Mouse (Mus musculus) neural tube, embryonic 12.5 days (tissue): Measurements from ENCODE around the gene Cd53. TPM values are rescaled to one million over a fixed set of nuclear protein-coding genes. Genes with fewer than 3 reads are reported as not detected.

ENCODE experiments used
- ATAC-seq: fragments of 200-750 bp; cut with Nextera tagmentation; 2 replicates; pipeline ENCODE4 v1.8.0; 2017; ENCODE audit warnings: low read depth, mild to moderate bottlenecking, moderate TSS enrichment, moderate library complexity; ENCODE audit not compliant: low FRiP score
- H3K27ac ChIP-seq: fragments of 300-500 bp; sonication (generic); 2 replicates; pipeline ENCODE4 v1.5.1; 2016
- H3K27me3 ChIP-seq: fragments of 300-500 bp; sonication (generic); replicated peaks from 2 replicates; pipeline ENCODE4 v1.6.1; 2016; ENCODE audit warnings: mild to moderate bottlenecking
- H3K36me3 ChIP-seq: fragments of 300-500 bp; sonication (generic); 2 replicates; pipeline ENCODE4 v1.6.1; 2016; ENCODE audit warnings: mild to moderate bottlenecking
- H3K4me1 ChIP-seq: fragments of 300-500 bp; sonication (generic); 2 replicates; pipeline ENCODE4 v1.6.1; 2016
- H3K4me2 ChIP-seq: fragments of 300-500 bp; sonication (generic); replicated peaks from 2 replicates; pipeline ENCODE4 v1.6.1; 2016; ENCODE audit warnings: mild to moderate bottlenecking
- H3K4me3 ChIP-seq: fragments of 300-500 bp; sonication (generic); 2 replicates; pipeline ENCODE4 v1.5.1; 2016
- H3K9ac ChIP-seq: fragments of 300-500 bp; sonication (generic); 2 replicates; pipeline ENCODE4 v1.6.1; 2016; ENCODE audit warnings: mild to moderate bottlenecking
- H3K9me3 ChIP-seq: fragments of 300-500 bp; sonication (generic); 2 replicates; pipeline ENCODE4 v1.6.1; 2016; ENCODE audit warnings: mild to moderate bottlenecking
- WGBS: fragments of 180-500 bp; shearing (Covaris S2); methylation state at CpG from one replicate; pipeline ENCODE4 v1.1.7; 2016; 5-methylcytosine and 5-hydroxymethylcytosine counted together
- polyA plus RNA-seq: library from polyadenylated mRNA; unstranded; fragments of >200 nt; fragmentation: Nextera tagmentation; extraction: Ambion mirVana; gene quantifications from 2 replicates; pipeline ENCODE4 v1.2.1, GENCODE M21; 2016

The Cd53 gene
- 4.0 and 4.5 TPM in 2 replicates for polyA plus RNA-seq

- Histone ChIP-seq H3K9me3 (no peaks in the 10 kb centered on the region), H3K4me1 (no peaks in the 10 kb centered on the region), H3K27ac (no peak within 1 kb of the TSS), H3K27me3 (no peaks in the 10 kb centered on the region), H3K4me2 (no peak within 1 kb of the TSS), H3K9ac (no peak within 1 kb of the TSS), H3K36me3 (no peaks in the 10 kb centered on the region), H3K4me3 (no peak within 1 kb of the TSS)
- 84% methylated on average over 2 of the region's 2 CpGs for WGBS
- no peak for ATAC-seq
Observed at GRCm38 (mm10) chr3:106789930-106790329, at the start of gene Cd53. Gene Cd53, minus strand, starts transcription at chr3:106790149.

GRCm38 (mm10) chr3:106832107-106832506 is 42.2 kb upstream of the Cd53 start:
- 83% methylated on average over 1 of the region's 1 CpGs for WGBS
- no peak overlapping the region for H3K4me3 ChIP-seq
- no peak for ATAC-seq
- H3K27ac ChIP-seq: no peak overlapping the region
- no peaks in the 10 kb centered on the region for H3K27me3 ChIP-seq
- no peak overlapping the region for H3K4me2 ChIP-seq
- H3K36me3 ChIP-seq: no peaks in the 10 kb centered on the region
- no peak overlapping the region for H3K9ac ChIP-seq
- no peaks in the 10 kb centered on the region for H3K4me1 ChIP-seq
- peaks cover 7% of the 10 kb centered on the region; the same call in 1 of the 2 replicates for H3K9me3 ChIP-seq

- Histone ChIP-seq H3K4me1 (no peaks in the 10 kb centered on the region), H3K4me3 (no peak within 1 kb of the TSS), H3K9me3 (no peaks in the 10 kb centered on the region), H3K36me3 (no peaks in the 10 kb centered on the region), H3K27me3 (no peaks in the 10 kb centered on the region), H3K27ac (no peak within 1 kb of the TSS), H3K4me2 (no peak within 1 kb of the TSS), H3K9ac (no peak within 1 kb of the TSS)
- no peak for ATAC-seq
- WGBS: 89% methylated on average over 1 of the region's 1 CpGs
Observed at GRCm38 (mm10) chr3:106826187-106826586, 36.2 kb upstream of the Cd53 start, which contains the start of gene Olfr266. Gene Olfr266, minus strand, starts transcription at chr3:106826287.

- Histone ChIP-seq H3K27me3 (no peaks in the 10 kb centered on the region), H3K4me2 (no peak overlapping the region), H3K36me3 (no peaks in the 10 kb centered on the region), H3K4me3 (no peak overlapping the region), H3K27ac (no peak overlapping the region), H3K4me1 (no peaks in the 10 kb centered on the region), H3K9me3 (no peaks in the 10 kb centered on the region), H3K9ac (no peak overlapping the region)
- ATAC-seq: no peak
- 75% methylated on average over 2 of the region's 2 CpGs for WGBS
Observed at GRCm38 (mm10) chr3:106817676-106818075, 27.7 kb upstream of the Cd53 start.

- no peaks in the 10 kb centered on the region for H3K9me3 ChIP-seq
Observed at GRCm38 (mm10) chr3:106808972-106809695, 19.2 kb upstream of the Cd53 start.

GRCm38 (mm10) chr3:106798079-106798478 is 8.1 kb upstream of the Cd53 start:
- Histone ChIP-seq H3K36me3 (no peaks in the 10 kb centered on the region), H3K27me3 (no peaks in the 10 kb centered on the region), H3K4me2 (no peak overlapping the region), H3K4me3 (no peak overlapping the region), H3K4me1 (no peaks in the 10 kb centered on the region), H3K27ac (no peak overlapping the region), H3K9ac (no peak overlapping the region), H3K9me3 (no peaks in the 10 kb centered on the region)
- ATAC-seq: no peak

More at GRCm38 (mm10) chr3:106808972-106809695, 19.2 kb upstream of the Cd53 start:
- H3K4me2 ChIP-seq: no peak overlapping the region
- H3K4me1 ChIP-seq: no peaks in the 10 kb centered on the region
- H3K9ac ChIP-seq: no peak overlapping the region
- H3K36me3 ChIP-seq: no peaks in the 10 kb centered on the region
- no peaks in the 10 kb centered on the region for H3K27me3 ChIP-seq
- WGBS: 68% methylated on average over 2 of the region's 2 CpGs
- no peak overlapping the region for H3K27ac ChIP-seq
- H3K4me3 ChIP-seq: no peak overlapping the region
- no peak for ATAC-seq

- no peak overlapping the region for H3K4me2 ChIP-seq
- H3K9ac ChIP-seq: no peak overlapping the region
- no peak overlapping the region for H3K27ac ChIP-seq
- no peaks in the 10 kb centered on the region for H3K36me3 ChIP-seq
- no peaks in the 10 kb centered on the region for H3K27me3 ChIP-seq
- H3K9me3 ChIP-seq: no peaks in the 10 kb centered on the region
- ATAC-seq: no peak
- H3K4me1 ChIP-seq: no peaks in the 10 kb centered on the region
- no peak overlapping the region for H3K4me3 ChIP-seq
- 59% methylated on average over 2 of the region's 2 CpGs for WGBS
Observed at GRCm38 (mm10) chr3:106788440-106788887, 1.5 kb downstream of the Cd53 start.

GRCm38 (mm10) chr3:106787972-106788371 is 2.0 kb downstream of the Cd53 start:
- H3K36me3 ChIP-seq: no peaks in the 10 kb centered on the region
- no peak overlapping the region for H3K27ac ChIP-seq
- H3K9ac ChIP-seq: no peak overlapping the region
- no peak for ATAC-seq
- no peaks in the 10 kb centered on the region for H3K4me1 ChIP-seq
- H3K4me3 ChIP-seq: no peak overlapping the region
- H3K27me3 ChIP-seq: no peaks in the 10 kb centered on the region
- no peak overlapping the region for H3K4me2 ChIP-seq
- H3K9me3 ChIP-seq: no peaks in the 10 kb centered on the region

- H3K4me3 ChIP-seq: no peak overlapping the region
- 89% methylated on average over 3 of the region's 3 CpGs for WGBS
- no peaks in the 10 kb centered on the region for H3K9me3 ChIP-seq
- H3K27me3 ChIP-seq: no peaks in the 10 kb centered on the region
- H3K9ac ChIP-seq: no peak overlapping the region
- H3K4me1 ChIP-seq: no peaks in the 10 kb centered on the region
- no peak overlapping the region for H3K27ac ChIP-seq
- no peak for ATAC-seq
- no peaks in the 10 kb centered on the region for H3K36me3 ChIP-seq
- H3K4me2 ChIP-seq: no peak overlapping the region
Observed at GRCm38 (mm10) chr3:106785130-106785529, 4.8 kb downstream of the Cd53 start.

GRCm38 (mm10) chr3:106771834-106772233 is 18.1 kb downstream of the Cd53 start:
- Histone ChIP-seq H3K4me1 (no peaks in the 10 kb centered on the region), H3K27ac (no peak overlapping the region), H3K36me3 (no peaks in the 10 kb centered on the region), H3K9me3 (no peaks in the 10 kb centered on the region), H3K4me3 (no peak overlapping the region), H3K9ac (no peak overlapping the region), H3K4me2 (no peak overlapping the region), H3K27me3 (no peaks in the 10 kb centered on the region)
- 91% methylated on average over 1 of the region's 1 CpGs for WGBS
- ATAC-seq: no peak

- Histone ChIP-seq H3K4me2 (no peak overlapping the region), H3K27ac (no peak overlapping the region), H3K9me3 (no peaks in the 10 kb centered on the region), H3K4me1 (no peaks in the 10 kb centered on the region), H3K27me3 (no peaks in the 10 kb centered on the region), H3K4me3 (no peak overlapping the region), H3K9ac (no peak overlapping the region), H3K36me3 (no peaks in the 10 kb centered on the region)
- ATAC-seq: no peak
- 69% methylated on average over 1 of the region's 1 CpGs for WGBS
Observed at GRCm38 (mm10) chr3:106755898-106756297, 34.1 kb downstream of the Cd53 start.

- H3K27ac ChIP-seq: peak overlapping the region; percentile 67
- H3K4me3 ChIP-seq: peak overlapping the region; percentile 64
- H3K4me1 ChIP-seq: 0 out of 2 replicates have a peak, but pooled peaks cover 2% of the 10 kb centered on the region
- H3K4me2 ChIP-seq: peak overlapping the region; percentile 70
- H3K9ac ChIP-seq: peak overlapping the region; percentile 56
- no peaks in the 10 kb centered on the region for H3K36me3 ChIP-seq
- no peaks in the 10 kb centered on the region for H3K27me3 ChIP-seq
- peak; percentile 96 for ATAC-seq
- H3K9me3 ChIP-seq: peaks cover 4% of the 10 kb centered on the region
- 3% methylated on average over 33 of the region's 33 CpGs for WGBS
Observed at GRCm38 (mm10) chr3:106722028-106722945, 67.7 kb downstream of the Cd53 start.
